ENCODE assay signal across 23 mouse cellular contexts in genomic region chr13:31576696-31577095, GRCm38 (mm10). TPM values are rescaled to one million over a fixed set of nuclear protein-coding genes. Genes with fewer than 3 reads are reported as not detected.
"Had no signal": no experiment of that assay in that cellular context is flagged by ENCODE, and none has a peak within 500 bp of the region (broad histone marks: within the 10 kb centered on the region; RNA-seq: fewer than 3 reads in every experiment).

No protein-coding gene starts in this region.

- H3K9me3 ChIP-seq: midbrain, embryonic 10.5 days; midbrain, embryonic 12.5 days; neural tube, embryonic 13.5 days; neural tube, embryonic 15.5 days; stomach, embryonic 15.5 days had no signal

- ATAC-seq: midbrain, embryonic 16.5 days had no signal

- H3K27me3 ChIP-seq: midbrain, embryonic 12.5 days; neural tube, embryonic 13.5 days; neural tube, embryonic 15.5 days; stomach, embryonic 15.5 days had no signal

- H3K36me3 ChIP-seq: midbrain, embryonic 10.5 days; midbrain, embryonic 12.5 days; neural tube, embryonic 13.5 days; neural tube, embryonic 15.5 days; stomach, embryonic 15.5 days had no signal

- H3K4me3 ChIP-seq: midbrain, embryonic 10.5 days; midbrain, embryonic 12.5 days; myocyte; neural tube, embryonic 13.5 days; neural tube, embryonic 15.5 days; stomach, embryonic 15.5 days had no signal

- H3K9ac ChIP-seq: lung, embryonic 14.5 days; midbrain, embryonic 12.5 days; neural tube, embryonic 13.5 days; neural tube, embryonic 15.5 days; stomach, embryonic 15.5 days had no signal

- H3K27ac ChIP-seq: midbrain, embryonic 10.5 days; midbrain, embryonic 12.5 days; neural tube, embryonic 13.5 days; neural tube, embryonic 15.5 days; stomach, embryonic 15.5 days had no signal

- H3K4me2 ChIP-seq: lung, embryonic 14.5 days; midbrain, embryonic 12.5 days; neural tube, embryonic 13.5 days; neural tube, embryonic 15.5 days; stomach, embryonic 15.5 days had no signal

- H3K4me1 ChIP-seq: midbrain, embryonic 12.5 days; stomach, embryonic 15.5 days had no signal

- DNase-seq: lung, adult 18-20 months; lung, embryonic 14.5 days; lung, postnatal 10 days; lung, postnatal 4 days; midbrain, embryonic 14.5 days; retina, postnatal 1 day; right cerebral cortex, adult 18-20 months; right cerebral cortex, postnatal 25 days; right cerebral cortex, postnatal 4 days; thymus, adult 18-20 months; thymus, postnatal 14 days; thymus, postnatal 36 days had no signal

RNA-seq across cellular contexts. Expression of gene A530084C06Rik, which starts 17.6 kb away (rescaled TPM):
- polyA plus RNA-seq: lung, embryonic 14.5 days; lung, embryonic 16.5 days; midbrain, embryonic 10.5 days; midbrain, embryonic 12.5 days; midbrain, embryonic 14.5 days; midbrain, embryonic 16.5 days; myocyte; neural tube, embryonic 11.5 days; neural tube, embryonic 13.5 days; neural tube, embryonic 15.5 days; spleen, adult 2 months; stomach, embryonic 15.5 days; thymus, postnatal 0 days had no signal

RNA-seq across cellular contexts. Expression of gene Foxf2, which starts 48.9 kb away (rescaled TPM):
- polyA plus RNA-seq: thymus, postnatal 0 days had no signal
